Mouse (Mus musculus): ENCODE results near the gene Kcnt1.

GRCm38 (mm10) chr2:25842161-25842560 lies 21.4 kb upstream of the Kcnt1 start:
- TF ChIP-seq CTCF (conservative IDR thresholded peaks at IDR 0.05 in 1 of 2, IDR thresholded peaks at IDR 0.05 in 1 of 2; ENCODE audit: low read depth in 2 of 2, low read length in 2 of 2), result no peak
- no peak for TF ChIP-seq POLR2A (IDR thresholded peaks at IDR 0.05; ENCODE audit: low read depth, low read length)
- no peak for TF ChIP-seq GABPA (IDR thresholded peaks at IDR 0.05; ENCODE audit: insufficient replicate concordance, low read depth, low read length)
- no peak for TF ChIP-seq MXI1 (IDR thresholded peaks at IDR 0.05; ENCODE audit: low read depth, low read length)
- TF ChIP-seq ETS1 (conservative IDR thresholded peaks at IDR 0.05; ENCODE audit: low read depth, low read length), result no peak
- no peak for TF ChIP-seq EP300 (IDR thresholded peaks at IDR 0.05; ENCODE audit: low read length)
- no peak for TF ChIP-seq CHD2 (IDR thresholded peaks at IDR 0.05; ENCODE audit: low read length)
- TF ChIP-seq HCFC1 (IDR thresholded peaks at IDR 0.05; ENCODE audit: low read depth, low read length), result no peak
- TF ChIP-seq BHLHE40 (IDR thresholded peaks at IDR 0.05; ENCODE audit: low read depth, low read length), result no peak
- TF ChIP-seq NELFE (IDR thresholded peaks at IDR 0.05; ENCODE audit: low read depth, low read length), result no peak

Measured in CH12.LX (cell line).